Mouse (Mus musculus) neural tube, embryonic 10.5 days (tissue): ENCODE measurements around the gene Clmn.

ENCODE experiments used
- DNase-seq: peaks from one replicate; pipeline ENCODE4 v3.0.0-alpha.2; 2017; ENCODE audit warnings: low spot score; ENCODE audit errors: extremely low spot score

The Clmn gene

DNA sequence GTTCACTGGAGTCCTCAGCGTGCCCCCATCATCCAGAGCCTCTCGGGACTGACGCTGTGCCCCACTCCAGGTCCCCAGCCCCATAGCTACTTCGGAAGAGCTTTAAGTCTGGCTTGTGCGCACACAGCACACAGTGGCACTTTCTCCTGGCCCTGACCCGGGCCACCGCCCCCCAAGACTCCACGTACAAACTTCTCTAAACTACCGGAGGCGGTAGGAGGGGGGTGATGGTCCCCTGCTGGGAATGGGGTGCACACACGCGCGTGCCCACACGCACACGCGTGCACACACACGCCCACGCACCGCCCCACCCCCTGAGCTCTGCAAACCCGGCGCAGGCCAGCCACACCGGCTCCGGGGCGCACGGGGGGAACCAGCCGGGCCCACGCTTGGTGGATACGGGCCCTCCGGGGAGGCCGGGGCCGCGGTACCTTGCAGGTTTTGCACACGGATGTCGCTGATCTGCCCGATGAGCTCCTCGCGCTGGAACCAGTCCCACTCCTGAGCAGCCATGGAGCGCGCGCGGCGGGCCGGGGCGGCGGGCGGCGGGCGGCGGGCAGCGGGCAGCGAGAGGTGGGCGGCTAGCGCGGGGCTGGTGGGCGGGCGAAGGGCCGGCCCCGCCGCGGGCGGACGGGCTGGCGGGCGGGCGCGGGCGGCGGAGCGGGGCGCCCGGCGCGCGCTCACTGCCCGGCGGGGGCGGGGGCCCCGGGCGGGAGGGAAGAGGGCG lies at the start of gene Clmn:
TSS of gene Clmn (minus strand) at position 638 of the 727 bp plus-strand sequence.
- peak; percentile 57 for DNase-seq

DNA sequence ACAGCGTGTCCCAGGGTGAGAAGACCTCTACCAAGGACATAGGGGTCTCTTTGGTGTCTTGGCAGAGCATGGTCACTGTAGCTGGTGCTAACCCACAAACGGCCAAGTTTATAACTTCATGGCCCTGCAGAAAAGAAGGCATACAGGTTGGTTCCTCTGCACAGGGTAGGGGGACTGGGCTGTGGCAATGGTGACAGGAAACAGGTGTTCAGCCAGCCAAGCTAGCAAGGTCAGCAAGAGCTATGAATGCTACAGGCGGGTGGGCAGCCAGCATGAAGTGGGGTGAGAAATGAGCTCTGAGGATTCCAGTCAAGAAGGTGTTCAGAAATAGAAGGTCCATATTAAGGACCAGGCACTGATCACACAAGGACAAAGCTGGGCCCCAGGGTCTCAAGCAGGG lies 48.1 kb upstream of the Clmn start:
- no peak for DNase-seq

DNA sequence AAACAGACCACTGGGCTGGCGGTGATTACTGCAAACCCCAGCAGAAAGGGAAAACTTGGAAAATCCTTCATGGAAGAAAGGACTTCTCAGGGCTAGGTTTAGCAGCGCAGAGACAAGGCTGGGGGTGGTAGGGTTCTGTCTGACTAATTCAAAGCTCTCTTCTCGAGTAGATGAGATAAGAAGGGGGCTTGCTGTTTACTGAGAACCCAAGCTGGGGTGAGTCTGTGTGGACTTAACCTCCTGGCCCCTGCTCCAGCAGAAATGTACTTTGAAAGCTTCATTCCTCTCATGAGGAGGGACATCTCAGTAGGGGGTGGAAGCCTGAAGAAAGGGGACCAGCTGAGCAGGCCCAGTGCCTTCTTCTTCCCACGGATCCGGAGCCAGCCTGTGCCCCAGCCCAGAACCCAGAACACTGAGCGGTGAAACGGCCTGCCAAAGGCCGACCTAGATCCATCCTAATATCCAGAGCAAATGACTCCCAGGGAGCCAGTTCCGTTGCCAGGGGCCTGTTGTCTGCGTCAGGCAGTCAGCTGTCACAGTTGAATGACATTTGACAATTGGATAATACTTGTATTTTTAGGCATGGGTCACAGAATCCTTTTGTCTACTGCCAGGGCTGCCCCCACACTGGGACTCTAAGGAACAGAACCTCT lies 47.5 kb upstream of the Clmn start:
- DNase-seq: no peak

DNA sequence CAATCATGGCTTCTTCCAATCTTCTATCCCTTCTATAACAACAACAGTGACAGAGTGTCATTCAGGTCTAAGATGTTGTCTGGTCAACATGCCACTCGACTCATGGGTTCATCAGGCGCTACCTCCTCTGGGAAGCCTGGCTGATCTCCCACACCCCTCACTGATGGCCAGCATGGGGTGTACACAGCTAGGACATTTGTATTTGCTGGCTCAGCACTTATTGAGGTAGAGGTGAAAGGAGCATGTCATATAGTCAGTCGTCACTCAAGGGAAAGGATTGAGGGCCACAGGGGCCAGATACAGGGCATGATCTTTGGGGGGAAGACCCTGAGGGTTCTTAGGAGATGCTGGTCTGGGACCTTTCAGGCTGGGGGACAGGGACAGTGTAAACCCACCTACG lies 44.9 kb upstream of the Clmn start:
- no peak for DNase-seq

DNA sequence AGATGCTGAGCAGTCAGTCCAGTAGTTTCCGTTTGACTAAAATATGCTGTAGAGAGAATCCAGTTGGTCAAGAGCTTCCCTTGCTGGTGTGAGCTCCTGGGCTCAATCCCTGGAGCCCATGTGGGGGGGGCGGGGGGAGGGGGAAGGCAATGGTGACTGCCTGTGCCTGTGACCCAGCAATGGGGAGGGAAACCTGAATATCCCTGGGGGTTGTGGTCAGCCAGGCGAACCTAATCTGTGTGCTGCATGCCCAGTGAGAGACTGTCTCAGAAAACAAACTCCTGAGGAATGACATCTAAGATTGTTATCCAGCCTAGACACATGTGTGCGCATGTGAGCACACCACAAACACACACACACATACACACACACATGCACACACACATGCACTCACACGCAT lies 44.1 kb upstream of the Clmn start:
- DNase-seq: no peak

DNA sequence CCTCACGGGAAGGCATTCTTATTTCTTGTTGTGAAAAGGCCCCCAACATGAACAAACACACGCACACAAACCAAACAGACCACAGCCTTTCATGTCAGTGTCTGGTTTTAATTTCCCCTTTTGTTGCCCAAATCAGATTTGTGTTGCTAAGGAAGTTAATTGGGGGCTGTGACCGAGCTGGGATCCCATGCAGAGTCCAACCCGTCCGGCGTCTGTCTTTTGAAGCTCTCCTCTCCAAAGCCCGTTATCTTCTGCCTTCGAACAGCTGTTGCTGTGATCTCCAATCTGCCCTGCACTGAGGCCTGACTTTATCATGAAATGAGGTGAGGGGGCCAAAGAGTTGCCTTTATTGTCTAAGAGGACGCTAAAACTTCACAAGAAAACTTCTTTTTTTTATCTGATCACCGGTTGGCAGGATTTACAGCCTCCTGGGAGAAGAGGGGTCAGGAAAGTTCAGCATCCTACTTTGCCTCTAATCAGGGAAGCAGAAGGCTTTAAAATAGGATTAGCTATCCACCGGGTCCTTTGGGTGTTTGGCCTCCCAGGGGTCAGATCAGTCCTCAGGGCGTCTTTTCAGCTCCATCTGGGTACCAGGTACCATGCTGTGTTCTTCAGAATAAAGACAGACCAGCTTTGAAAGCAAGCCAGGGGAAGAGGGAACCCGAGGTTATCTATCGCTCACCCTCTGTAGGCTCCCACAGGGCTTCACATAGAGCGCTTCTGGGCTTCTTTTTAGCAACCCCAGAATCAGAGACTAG lies 43.3 kb upstream of the Clmn start:
- DNase-seq: peak; percentile 34

DNA sequence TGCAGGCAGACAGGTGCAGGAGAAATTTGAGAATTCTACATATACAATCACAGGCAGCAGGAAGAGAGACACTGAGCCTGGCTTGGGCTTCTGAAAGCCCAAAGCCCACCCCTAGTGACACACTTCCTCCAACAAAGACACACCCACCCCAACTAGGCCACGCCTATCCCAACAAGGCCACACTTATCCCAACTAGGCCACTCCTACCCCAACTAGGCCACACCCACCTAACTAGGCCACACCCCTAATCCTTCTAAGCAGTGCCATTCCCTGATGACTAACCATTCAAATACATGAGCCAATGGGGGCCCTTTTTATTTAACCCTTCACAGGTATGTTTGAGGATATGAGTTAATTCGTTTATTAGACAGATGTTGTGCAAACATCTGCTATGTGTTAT lies 42.3 kb upstream of the Clmn start:
- DNase-seq: no peak

DNA sequence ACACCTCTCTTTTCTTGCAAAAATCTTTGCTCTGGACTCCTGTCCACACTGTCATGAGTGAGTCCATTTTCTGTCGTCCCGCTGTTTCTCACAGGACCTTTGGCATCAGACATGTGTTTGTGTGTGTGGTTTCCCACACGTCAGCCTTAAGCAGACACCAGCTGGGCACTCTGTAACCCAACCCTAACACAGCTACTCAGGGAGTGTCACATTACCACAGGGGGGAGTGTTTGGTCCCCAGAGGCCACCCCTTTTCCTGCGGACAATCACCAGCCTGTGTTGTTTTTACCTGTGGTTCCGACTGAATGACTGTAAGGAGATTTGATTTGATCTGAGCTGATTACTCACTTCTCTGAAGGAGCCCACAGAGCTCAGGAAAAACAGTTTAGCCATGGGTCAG lies 39.3 kb upstream of the Clmn start:
- no peak for DNase-seq

DNA sequence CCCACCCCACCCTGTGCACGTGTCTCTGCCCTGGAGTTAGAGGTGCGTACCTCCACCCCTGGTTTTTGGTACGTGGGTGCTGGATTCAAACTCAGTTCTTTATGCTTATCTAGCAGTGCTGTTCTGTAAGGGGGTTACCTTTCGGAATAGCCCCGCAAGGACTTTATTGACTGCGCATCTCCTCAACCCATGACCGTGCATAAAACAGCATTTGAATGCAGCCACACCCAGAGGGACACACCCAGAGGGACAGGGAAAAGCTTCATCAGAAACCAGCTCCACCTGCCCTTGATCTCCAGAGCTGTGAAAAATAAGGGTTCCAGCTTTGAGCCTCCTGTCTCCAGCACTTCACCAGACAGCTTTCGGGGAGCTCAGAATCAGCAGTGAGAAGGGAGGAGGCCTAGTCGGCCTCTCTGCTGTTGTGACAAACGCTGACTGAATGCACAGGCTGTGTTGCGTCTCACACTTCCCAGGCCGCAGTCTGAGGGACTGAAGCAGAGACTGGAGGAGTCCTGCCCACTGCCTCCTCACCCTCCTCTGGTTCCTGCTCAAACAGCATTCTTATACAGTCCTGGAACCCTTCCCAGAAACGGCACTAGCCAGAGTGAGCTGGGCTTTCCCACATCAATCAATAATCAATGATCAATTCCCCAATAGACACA lies 37.6 kb upstream of the Clmn start:
- DNase-seq: no peak

DNA sequence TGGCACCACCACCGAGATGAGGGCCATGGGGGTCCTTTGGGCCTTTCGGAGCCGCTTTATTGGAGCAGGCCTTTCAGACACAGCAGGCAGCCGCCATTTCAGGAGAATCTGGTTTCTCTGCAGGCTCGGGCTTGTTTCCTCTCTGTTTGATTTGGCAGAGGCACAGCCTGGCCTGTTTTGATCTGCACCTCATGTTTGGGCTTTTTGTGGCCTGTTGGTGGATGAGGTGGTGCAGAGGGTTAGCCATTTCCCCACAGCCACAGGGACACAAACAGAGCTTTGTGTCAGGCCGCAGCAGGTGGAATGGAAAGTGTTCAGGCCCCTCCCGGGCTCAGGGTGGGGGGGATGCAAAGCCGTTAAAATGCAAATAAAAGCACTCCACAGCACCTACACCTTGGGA lies 36.4 kb upstream of the Clmn start:
- no peak for DNase-seq

DNA sequence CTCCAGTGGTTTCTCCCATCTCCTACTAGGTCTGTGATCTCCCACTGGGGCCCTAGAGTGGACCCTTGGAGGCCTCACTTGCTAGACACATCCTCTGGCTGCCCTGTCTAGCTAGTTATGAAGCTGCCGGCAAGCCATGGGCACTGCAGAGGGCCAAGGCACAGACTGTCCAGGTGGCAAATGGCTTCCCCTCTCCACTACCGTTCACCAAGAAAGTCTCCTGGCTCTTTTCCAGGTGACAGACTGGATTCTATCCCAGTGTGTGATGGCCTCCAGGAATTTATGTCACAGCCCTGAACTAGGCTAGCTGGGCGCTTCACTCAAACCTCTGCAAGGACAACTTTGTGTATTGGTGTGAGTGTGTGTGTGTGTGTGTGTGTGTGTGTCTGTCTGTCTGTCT lies 35.0 kb upstream of the Clmn start:
- DNase-seq: no peak

DNA sequence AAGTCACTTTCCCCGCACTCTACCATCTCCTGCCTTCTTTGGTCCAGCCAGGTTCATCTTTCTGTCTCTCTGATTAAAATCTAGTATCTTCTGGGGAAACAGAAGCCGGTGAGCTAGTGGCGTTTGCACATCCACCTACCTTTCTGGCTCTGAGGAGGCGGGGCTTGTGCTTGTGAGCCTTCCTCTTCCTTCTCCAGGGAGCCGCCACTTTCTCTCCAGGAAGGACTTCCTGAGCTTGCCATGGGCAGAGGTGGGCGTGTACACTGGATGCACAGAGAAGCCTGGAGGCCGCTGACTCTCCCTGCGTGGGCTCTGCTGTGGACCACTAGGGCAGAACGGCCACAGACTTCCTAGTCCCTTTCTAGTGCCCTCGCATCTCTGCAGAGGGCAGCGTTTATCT lies 34.3 kb upstream of the Clmn start:
- no peak for DNase-seq

DNA sequence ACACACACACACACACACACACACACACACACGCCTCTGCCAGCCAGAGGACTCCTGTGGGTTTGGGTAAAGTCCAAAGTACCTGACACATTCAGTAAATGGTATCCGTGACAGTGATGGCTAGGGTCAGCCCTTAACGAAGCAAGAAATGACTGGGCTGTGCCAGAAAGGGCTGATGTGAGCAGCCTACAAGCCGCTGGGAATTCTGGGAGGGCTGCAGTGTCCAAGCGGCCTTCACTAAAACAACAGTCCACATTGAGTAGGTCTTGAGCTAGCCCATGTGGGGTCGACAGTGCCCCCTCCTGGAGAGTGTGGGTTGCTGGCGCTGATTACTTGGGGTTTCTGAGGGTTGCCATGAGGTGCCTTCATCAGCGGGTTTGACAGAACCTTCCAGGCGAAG lies 33.8 kb upstream of the Clmn start:
- DNase-seq: no peak

DNA sequence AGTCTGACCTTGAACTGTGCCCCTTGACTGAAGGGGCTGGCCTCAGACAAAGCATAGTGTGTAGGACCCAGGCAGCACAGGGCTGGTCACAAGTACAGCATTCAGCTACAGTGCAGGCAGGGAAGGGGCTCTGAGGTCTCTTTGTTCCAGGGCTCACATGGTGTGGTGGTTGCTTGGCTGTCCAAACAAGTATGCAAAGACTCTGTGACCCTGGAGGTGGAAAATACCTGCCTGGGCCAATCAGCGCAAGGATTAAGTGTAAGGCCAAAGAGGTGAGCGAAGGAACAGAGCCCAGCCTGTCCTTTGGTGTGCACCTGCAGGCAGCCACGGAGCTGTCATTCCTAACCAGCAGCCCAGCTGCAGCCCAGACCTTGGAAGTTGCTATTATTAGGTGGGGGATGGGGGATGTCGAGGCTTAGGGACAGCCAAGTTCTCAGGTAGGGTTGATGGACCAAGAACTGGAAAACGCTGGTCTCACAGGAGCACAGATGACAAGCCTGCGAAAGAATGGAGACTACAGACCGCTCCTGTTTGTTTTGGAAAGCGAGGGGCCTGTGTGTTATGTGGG lies 32.3 kb upstream of the Clmn start:
- DNase-seq: no peak

DNA sequence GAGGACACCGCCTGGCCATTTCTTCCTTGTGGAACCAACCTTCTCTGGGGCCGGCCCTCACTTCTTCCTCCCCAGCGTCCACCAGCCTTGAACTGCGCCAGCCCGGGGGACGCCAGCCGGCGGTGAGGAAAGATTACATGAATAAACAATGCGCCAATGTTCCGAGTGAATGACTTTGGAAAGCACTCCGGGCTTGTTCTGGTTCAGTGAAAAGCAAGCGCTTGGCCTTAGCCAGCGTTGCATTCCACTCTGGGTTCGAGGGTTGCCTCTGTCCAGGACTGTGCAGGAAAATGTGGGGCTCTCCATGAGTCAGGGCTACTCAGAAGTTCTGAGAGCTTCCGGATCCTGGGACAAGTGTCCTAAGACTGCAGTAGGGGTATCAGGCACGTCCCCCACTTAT lies 31.8 kb upstream of the Clmn start:
- DNase-seq: peak; percentile 39

DNA sequence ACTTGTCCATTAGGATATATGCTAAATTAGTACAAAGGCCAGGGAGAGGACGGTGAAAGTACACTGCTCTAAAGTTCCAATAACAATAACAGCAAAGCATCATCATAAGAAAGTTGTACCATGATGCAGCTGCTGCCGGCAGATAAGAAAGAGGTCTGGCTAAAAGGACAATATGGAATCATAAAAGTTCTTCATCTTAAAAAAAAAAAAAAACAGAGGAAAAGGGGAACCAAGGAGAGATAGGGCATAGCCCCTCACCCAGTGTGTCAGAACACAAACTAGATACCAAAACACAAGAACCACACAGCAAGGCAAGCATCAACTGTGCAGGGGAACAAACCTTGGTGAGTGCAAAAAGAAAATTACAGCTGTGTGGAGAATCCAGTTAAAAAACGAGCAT lies 27.4 kb upstream of the Clmn start:
- DNase-seq: no peak

DNA sequence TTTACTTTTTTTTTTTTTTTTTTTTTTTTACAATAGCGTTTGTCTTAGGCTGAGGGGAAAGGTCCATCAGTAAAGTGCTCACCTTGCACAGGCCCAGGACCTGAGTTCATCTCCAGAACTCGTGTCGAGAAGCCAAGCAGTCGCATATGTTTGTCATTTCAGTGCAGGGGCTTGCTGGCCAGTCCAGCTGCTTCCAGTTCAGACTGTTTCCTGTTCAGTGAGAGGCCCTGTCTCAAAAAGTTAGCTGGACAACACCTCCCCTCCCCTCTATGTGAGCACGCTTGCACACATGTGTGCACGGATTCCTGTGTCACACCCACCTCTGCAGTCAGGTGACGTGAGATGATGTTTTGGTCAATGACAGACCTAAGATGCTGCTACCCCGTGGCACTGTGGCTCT lies 25.2 kb upstream of the Clmn start:
- DNase-seq: no peak

DNA sequence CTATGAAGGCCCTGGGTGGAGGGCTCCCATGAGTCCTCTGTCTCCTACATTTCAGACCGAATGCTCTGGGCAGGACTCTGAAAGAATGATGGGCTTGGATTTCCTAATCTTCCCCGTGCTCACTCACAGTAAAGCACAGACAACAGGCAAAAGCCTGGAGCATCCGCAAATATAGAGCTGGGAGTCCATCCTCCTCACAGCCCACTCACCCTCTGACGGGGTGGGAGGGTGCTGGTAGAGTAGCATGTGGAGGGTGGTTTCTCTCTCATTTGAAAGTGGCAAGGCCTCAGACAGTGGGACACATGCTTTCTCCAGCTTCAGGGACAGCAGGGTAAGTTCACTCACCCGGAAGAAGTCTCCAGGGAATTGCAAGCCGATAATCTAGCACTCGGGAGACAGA lies 21.2 kb upstream of the Clmn start:
- DNase-seq: no peak

DNA sequence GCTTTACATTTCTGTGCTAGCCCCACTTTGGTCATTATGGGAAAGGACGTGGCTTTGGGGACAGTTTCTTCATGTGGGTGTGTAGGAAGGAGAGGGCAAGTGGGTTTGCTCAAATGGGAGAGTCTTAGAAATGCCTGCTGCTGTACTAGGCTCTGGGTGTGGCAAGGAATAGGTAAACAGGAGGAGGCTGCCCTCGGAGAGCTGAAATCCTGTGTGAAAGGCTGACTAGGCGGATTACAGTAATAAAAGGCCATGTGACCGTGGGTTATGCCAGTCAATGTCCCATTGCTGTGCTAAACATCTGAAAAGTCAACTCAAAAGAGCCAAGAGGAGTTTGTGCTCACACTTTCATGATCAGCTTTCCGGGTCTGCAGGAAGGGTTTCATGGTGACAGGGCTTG lies 17.7 kb upstream of the Clmn start:
- DNase-seq: no peak

DNA sequence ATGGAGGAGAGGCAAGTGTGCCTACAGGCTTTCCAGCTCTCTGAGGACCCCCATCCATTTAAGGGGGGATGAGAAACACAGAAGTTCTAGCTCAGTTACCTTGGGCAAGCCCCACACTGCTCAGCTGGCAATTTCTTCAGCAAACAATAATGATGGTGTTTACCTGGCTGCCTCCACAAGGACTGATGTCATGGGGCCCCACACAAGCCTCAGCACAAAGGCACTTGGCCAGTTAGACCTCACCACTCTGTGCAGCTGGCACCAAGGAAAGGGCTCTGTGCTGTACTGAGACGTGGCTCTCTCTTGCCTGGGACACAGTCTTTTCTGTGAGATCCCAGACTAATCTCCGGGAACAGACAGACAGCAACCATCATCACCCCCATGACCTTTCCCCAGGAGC lies 17.2 kb upstream of the Clmn start:
- no peak for DNase-seq

DNA sequence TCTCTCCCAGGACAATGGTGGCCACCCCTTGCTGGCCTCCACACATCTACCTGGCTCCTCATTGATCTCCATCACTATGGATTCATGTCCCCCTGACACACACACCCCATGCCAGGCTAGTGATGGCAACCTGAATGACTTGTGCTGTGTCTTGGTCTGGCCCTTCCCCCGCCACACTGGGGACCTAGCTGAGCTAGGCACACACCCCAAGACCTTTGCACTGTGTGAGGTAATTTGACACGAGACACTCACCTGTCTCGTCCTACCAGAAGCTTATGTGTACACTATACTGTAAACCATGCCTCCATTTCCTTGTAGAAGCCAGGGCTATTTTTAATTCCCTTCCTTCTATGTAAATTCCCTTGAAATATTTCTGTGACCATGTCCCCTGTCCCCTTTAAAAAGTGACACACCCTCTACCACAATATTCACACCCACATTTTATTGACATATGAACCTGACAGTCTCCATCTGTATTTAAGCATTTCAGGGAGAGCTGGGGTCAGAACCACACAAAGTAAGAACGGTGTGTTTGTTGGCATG lies 16.7 kb upstream of the Clmn start:
- DNase-seq: no peak

DNA sequence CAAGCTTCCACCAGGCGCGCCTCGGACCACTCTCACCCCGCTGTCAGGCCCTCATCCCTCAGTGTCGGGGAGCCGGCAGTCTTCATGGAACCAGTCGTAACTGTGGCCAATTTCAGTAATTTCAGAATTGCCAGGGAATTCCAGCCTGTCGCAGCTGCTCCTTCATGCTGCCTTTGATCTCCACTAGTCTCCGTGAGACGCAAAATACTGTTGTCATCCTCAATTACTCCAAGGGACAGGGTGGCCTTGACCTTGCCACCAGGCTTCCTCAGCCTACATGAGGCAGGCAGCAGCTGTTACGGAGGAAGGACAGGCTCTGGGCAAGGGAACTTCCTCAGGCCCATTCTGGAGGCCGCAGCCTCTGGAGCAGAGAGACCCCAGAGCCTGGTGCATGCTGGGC lies 15.5 kb upstream of the Clmn start:
- no peak for DNase-seq
